Mouse (Mus musculus) testis, adult 2 months (tissue): ENCODE data around the gene Tead3. TPM values are rescaled to one million over a fixed set of nuclear protein-coding genes. Genes with fewer than 3 reads are reported as not detected.

Source experiments
- H3K27ac ChIP-seq: fragments of 200-500 bp; 2 replicates; pipeline ENCODE4 v1.5.1; 2012; ENCODE audit warnings: low read depth, low read length; ENCODE audit not compliant: control insufficient read depth, insufficient read depth
- H3K27me3 ChIP-seq: fragments of 200-500 bp; 2 replicates; pipeline ENCODE4 v1.6.1; 2012; ENCODE audit warnings: mild to moderate bottlenecking, low read length, moderate library complexity; ENCODE audit not compliant: control insufficient read depth, insufficient read depth
- H3K36me3 ChIP-seq: fragments of 200-500 bp; 2 replicates; pipeline ENCODE4 v1.6.1; 2012; ENCODE audit warnings: mild to moderate bottlenecking, low read length; ENCODE audit not compliant: control insufficient read depth, insufficient read depth
- H3K4me1 ChIP-seq: fragments of 200-500 bp; 2 replicates; pipeline ENCODE4 v1.6.1; 2012; ENCODE audit warnings: low read length; ENCODE audit not compliant: control insufficient read depth, insufficient read depth
- H3K4me3 ChIP-seq: fragments of 200-500 bp; 2 replicates; pipeline ENCODE4 v1.5.1; 2012; ENCODE audit warnings: low read depth, mild to moderate bottlenecking, low read length, moderate library complexity, mixed read lengths; ENCODE audit not compliant: control insufficient read depth
- CTCF ChIP-seq: fragments of 200-500 bp; IDR thresholded peaks from 2 replicates; pipeline ENCODE4 v1.5.1; 2012; ENCODE audit warnings: low read depth, mild to moderate bottlenecking, inconsistent platforms, low read length, moderate library complexity; ENCODE audit not compliant: control insufficient read depth, insufficient read depth, insufficient replicate concordance
- POLR2A ChIP-seq: fragments of 200-500 bp; IDR thresholded peaks from 2 replicates; pipeline ENCODE4 v1.6.1; 2012; ENCODE audit warnings: low read depth, mild to moderate bottlenecking, inconsistent platforms, low read length, moderate library complexity; ENCODE audit not compliant: control insufficient read depth
- polyA plus RNA-seq: library from polyadenylated mRNA; depleted of rRNA; stranded (reverse); fragments of >200 nt; gene quantifications from 2 replicates; pipeline ENCODE4 v1.2.3, GENCODE M21; 2012; rRNA removed

Gene Tead3
- polyA plus RNA-seq, 1 experiment = 3.2 TPM

DNA sequence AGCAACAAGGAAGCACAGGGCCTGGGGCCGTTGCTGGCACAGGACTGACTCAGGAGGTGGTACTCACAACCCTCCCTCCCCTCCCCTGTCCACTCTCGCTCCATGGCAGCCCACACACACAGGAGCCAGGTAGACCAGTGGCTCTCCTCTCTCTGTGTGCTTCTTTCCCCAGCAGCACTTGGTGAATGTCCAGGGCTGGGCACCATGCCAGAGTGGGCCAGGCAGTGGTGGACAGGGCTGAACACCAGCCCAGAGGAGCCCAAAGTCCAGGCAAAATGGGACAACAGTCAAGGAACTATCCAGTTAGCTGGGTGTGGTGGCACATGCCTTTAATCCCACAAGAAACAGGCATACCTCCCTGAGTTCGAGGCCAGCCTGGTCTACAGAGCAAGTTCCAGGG, 60.4 kb downstream of the Tead3 start:
- no peaks in the 10 kb centered on the region for H3K36me3 ChIP-seq
- TF ChIP-seq CTCF = no peak
- no peaks in the 10 kb centered on the region for H3K27me3 ChIP-seq
- no peak overlapping the region for H3K27ac ChIP-seq
- no peak overlapping the region for H3K4me3 ChIP-seq
- H3K4me1 ChIP-seq = no peaks in the 10 kb centered on the region

DNA sequence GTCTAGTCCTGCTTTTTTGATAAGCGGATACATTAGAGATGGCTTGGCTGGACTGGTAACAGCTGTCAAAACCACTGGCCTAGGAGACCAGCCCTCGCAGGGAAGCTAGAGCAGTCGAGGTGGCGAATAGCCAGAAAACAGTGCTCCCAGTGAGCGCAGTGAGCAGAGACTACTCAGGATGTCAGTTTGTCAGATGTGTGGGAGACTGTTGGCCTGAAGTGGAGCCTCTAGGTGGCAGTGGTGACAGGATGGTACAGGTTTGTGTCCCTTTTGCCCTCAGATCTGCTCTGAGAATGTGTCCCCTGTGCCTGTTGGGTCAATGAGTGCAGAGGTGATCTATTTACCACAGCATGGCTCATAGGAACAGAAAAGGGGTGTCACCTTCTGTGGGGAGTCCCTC, 62.6 kb downstream of the Tead3 start:
- no peak overlapping the region for H3K27ac ChIP-seq
- H3K4me3 ChIP-seq = no peak overlapping the region
- TF ChIP-seq POLR2A (no peak), CTCF (no peak)
- H3K36me3 ChIP-seq = no peaks in the 10 kb centered on the region
- H3K27me3 ChIP-seq = no peaks in the 10 kb centered on the region
- H3K4me1 ChIP-seq = no peaks in the 10 kb centered on the region

DNA sequence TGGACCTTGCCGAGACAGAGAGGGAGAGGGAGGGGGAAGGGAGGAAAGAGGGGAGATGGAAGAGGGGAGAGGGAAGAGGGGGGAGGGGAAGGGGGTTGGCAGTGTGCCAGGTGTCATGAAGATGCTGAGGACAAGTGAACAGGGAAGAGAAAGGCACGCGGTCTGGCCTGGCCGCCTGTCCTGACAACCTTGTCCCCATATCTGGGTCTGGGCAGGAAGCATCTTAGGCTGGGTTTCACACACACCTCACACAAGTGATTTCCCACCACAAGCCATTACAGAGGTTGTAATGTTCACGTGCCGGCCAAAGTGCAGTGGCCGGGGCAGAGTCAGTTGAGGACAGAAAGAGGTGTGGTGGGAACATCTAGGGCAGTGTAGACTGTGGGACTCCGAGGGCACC, 63.0 kb downstream of the Tead3 start:
- Histone ChIP-seq H3K4me1 (no peaks in the 10 kb centered on the region), H3K36me3 (no peaks in the 10 kb centered on the region), H3K27me3 (no peaks in the 10 kb centered on the region), H3K27ac (no peak overlapping the region), H3K4me3 (no peak overlapping the region)
- no peak for TF ChIP-seq POLR2A
- TF ChIP-seq CTCF = no peak

DNA sequence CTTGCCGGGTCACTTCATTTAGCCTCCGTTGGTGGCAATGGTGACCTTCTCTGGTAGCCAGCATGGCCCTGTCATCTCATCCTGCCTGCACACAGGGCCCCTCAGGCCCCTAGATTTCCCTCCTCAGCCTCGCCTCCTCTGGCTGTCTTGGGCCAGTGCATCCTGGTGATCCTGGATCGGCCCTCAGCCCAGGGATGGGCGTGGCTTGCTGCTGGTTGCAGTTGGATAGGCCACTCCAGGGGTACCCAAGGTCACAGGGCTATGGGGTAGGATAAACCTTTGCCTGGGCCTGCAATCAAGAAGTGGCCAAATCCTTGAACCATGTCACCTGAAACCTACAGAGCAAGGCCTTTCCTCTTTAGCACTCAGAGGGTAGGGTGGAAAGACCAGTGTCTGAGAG, 63.7 kb downstream of the Tead3 start:
- TF ChIP-seq CTCF (no peak), POLR2A (no peak)
- Histone ChIP-seq H3K36me3 (no peaks in the 10 kb centered on the region), H3K27me3 (no peaks in the 10 kb centered on the region), H3K4me1 (no peaks in the 10 kb centered on the region), H3K4me3 (no peak overlapping the region), H3K27ac (no peak overlapping the region)

DNA sequence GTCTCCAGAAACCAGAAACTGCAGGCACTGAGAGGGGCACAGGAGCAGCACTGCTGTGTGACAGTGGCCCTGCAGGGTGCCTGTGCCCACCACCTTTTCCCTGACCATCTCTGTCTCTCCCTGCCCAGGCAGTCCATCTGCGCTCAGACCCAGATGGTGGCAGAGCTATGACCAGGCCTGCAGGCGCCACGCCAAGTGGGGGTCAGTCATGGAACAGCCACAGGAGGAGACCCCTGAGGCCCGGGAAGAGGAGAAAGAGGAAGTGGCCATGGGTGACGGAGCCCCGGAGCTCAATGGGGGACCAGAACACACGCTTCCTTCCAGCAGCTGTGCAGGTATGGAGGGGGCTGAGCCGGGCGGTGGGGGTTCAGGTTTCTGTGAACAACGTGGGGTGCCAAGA, 64.5 kb downstream of the Tead3 start:
- no peak overlapping the region for H3K4me3 ChIP-seq
- no peaks in the 10 kb centered on the region for H3K27me3 ChIP-seq
- H3K27ac ChIP-seq = no peak overlapping the region
- no peaks in the 10 kb centered on the region for H3K36me3 ChIP-seq
- no peaks in the 10 kb centered on the region for H3K4me1 ChIP-seq
- TF ChIP-seq POLR2A = no peak
- no peak for TF ChIP-seq CTCF

DNA sequence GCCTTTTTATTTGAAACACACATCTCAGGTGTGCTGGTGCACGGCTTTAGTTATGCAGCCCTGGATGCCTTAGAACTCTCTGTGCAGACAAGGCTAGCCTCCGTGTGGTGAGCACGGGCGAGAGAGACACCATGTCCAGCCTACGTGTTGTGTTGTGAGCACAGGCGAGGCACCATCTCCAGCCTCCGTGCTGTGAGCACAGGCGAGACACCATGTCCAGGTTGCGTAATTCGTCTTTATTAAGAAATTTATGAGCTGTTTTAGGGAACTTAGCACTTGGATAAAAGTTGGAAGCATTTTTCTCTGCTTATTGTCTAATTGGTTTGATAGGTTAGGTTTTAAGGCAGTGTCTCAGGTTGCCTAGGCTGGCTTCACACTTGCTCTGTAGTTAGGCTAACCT, 67.4 kb downstream of the Tead3 start:
- H3K36me3 ChIP-seq = no peaks in the 10 kb centered on the region
- H3K4me1 ChIP-seq = peaks cover 3% of the 10 kb centered on the region; the same call in 1 of the 2 replicates
- no peak for TF ChIP-seq CTCF
- TF ChIP-seq POLR2A = no peak
- no peak overlapping the region for H3K27ac ChIP-seq
- no peaks in the 10 kb centered on the region for H3K27me3 ChIP-seq
- no peak overlapping the region for H3K4me3 ChIP-seq

DNA sequence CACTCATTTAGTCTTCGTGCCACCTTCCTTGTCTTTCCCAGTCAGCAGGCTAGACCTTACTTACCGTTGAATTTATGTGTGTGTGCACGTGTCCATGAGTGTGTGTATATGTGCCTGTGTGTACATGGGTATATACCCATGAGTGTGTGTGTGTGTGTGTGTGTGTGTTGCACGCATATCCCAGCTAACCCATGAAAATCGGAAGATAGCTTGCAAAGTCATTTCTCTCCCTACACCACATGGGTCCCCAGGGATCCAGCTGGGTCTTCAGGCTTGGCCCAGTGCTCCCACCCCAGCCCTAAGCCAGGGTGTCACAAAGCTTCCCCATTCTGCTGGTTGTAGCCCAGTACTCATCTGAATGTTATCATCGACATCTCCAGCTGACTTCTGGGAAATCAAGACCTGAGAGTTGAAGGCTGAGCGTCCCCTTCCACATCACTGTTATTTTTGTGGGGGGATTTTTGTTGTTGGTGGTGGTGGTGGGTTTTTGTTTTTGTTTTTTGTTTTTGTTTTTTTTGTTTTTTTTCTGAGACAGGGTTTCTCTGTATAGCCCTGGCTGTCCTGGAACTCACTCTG, 68.7 kb downstream of the Tead3 start:
- no peak overlapping the region for H3K27ac ChIP-seq
- no peak for TF ChIP-seq POLR2A
- TF ChIP-seq CTCF = no peak
- no peaks in the 10 kb centered on the region for H3K27me3 ChIP-seq
- peaks cover 3% of the 10 kb centered on the region; the same call in 1 of the 2 replicates for H3K4me1 ChIP-seq
- H3K36me3 ChIP-seq = no peaks in the 10 kb centered on the region
- no peak overlapping the region for H3K4me3 ChIP-seq

Other genes starting within 250 kb of the Tead3 start
- gene Scube3, start 208.7 kb downstream of the Tead3 start, polyA plus RNA-seq = 3.2 and 3.4 TPM in 2 replicates
- gene Zfp523, start 173.7 kb downstream of the Tead3 start, polyA plus RNA-seq = 89.4 and 90.8 TPM in 2 replicates
- gene Def6, start 143.0 kb downstream of the Tead3 start, polyA plus RNA-seq = 1.7 and 2.8 TPM in 2 replicates
- gene Ppard, start 118.1 kb downstream of the Tead3 start, polyA plus RNA-seq = 3.1 and 4.1 TPM in 2 replicates
- 4.3 and 4.4 TPM in 2 replicates for gene Fance, start 37.3 kb downstream of the Tead3 start, polyA plus RNA-seq
- 444 and 603 TPM in 2 replicates for gene Rpl10a, start 22.3 kb downstream of the Tead3 start, polyA plus RNA-seq
- 0.12 and 0.36 TPM in 2 replicates for gene Tulp1, start 14.4 kb upstream of the Tead3 start, polyA plus RNA-seq
- gene Fkbp5, start 166.7 kb upstream of the Tead3 start, polyA plus RNA-seq = 19.8 and 22.7 TPM in 2 replicates
- gene Armc12, start 180.0 kb upstream of the Tead3 start, polyA plus RNA-seq = 513 and 515 TPM in 2 replicates
- not detected in 2 replicates for gene Clpsl2, start 198.6 kb upstream of the Tead3 start, polyA plus RNA-seq
- gene Clps, start 209.9 kb upstream of the Tead3 start, polyA plus RNA-seq = 2.5 and 4.1 TPM in 2 replicates
- 0.10 TPM in 1 of 2 replicates, not detected in the other for gene Lhfpl5, start 224.8 kb upstream of the Tead3 start, polyA plus RNA-seq